Mouse (Mus musculus) ovary, adult 18-20 months (tissue): ENCODE measurements around the gene Mgat4d.
"Not testable (repeated sequence)": the region's sequence is repeated elsewhere in the genome, so short reads cannot be mapped to it uniquely, and the experiment has no call there.

Experiments
- DNase-seq: peaks from one replicate; pipeline ENCODE4 v3.0.0; 2022; ENCODE audit warnings: low spot score, mixed read lengths

Mgat4d gene

GRCm38 (mm10) chr8:83390006-83390701 is 41.9 kb downstream of the Mgat4d start:
- DNase-seq = no peak

- no peak for DNase-seq
Measured at GRCm38 (mm10) chr8:83392521-83392920, 44.2 kb downstream of the Mgat4d start.

GRCm38 (mm10) chr8:83394325-83394724 is 46.1 kb downstream of the Mgat4d start:
- DNase-seq = no peak

GRCm38 (mm10) chr8:83396680-83397079 is 48.4 kb downstream of the Mgat4d start:
- no peak for DNase-seq

- no peak for DNase-seq
Measured at GRCm38 (mm10) chr8:83397726-83398125, 49.5 kb downstream of the Mgat4d start.

- no peak for DNase-seq
Measured at GRCm38 (mm10) chr8:83405548-83405947, 57.3 kb downstream of the Mgat4d start.

GRCm38 (mm10) chr8:83406836-83407235 is 58.6 kb downstream of the Mgat4d start:
- no peak for DNase-seq

- no peak for DNase-seq
Measured at GRCm38 (mm10) chr8:83408496-83408895, 60.2 kb downstream of the Mgat4d start.

- DNase-seq = no peak
Measured at GRCm38 (mm10) chr8:83416878-83417277, 68.6 kb downstream of the Mgat4d start.

- DNase-seq = no peak
Measured at GRCm38 (mm10) chr8:83417970-83418369, 69.7 kb downstream of the Mgat4d start.

- DNase-seq = no peak
Measured at GRCm38 (mm10) chr8:83418805-83419516, 70.7 kb downstream of the Mgat4d start.

- DNase-seq = no peak
Measured at GRCm38 (mm10) chr8:83421354-83421753, 73.1 kb downstream of the Mgat4d start.

GRCm38 (mm10) chr8:83423032-83423825 is 75.0 kb downstream of the Mgat4d start:
- DNase-seq = no peak

GRCm38 (mm10) chr8:83425202-83425601 is 76.9 kb downstream of the Mgat4d start:
- DNase-seq = no peak

- no peak for DNase-seq
Measured at GRCm38 (mm10) chr8:83426104-83426759, 78.0 kb downstream of the Mgat4d start.

- no peak for DNase-seq
Measured at GRCm38 (mm10) chr8:83426949-83427348, 78.7 kb downstream of the Mgat4d start.

GRCm38 (mm10) chr8:83428621-83429020 is 80.3 kb downstream of the Mgat4d start:
- DNase-seq = not testable (repeated sequence)

GRCm38 (mm10) chr8:83429071-83429524 is 80.8 kb downstream of the Mgat4d start:
- DNase-seq = no peak
